Mouse (Mus musculus): ENCODE data around the gene Phox2b.

Gene Phox2b

GRCm38 (mm10) chr5:67098733-67099323, at the start of gene Phox2b:
Gene Phox2b (minus strand): TSS chr5:67099301.
- no peak for DNase-seq

DNA sequence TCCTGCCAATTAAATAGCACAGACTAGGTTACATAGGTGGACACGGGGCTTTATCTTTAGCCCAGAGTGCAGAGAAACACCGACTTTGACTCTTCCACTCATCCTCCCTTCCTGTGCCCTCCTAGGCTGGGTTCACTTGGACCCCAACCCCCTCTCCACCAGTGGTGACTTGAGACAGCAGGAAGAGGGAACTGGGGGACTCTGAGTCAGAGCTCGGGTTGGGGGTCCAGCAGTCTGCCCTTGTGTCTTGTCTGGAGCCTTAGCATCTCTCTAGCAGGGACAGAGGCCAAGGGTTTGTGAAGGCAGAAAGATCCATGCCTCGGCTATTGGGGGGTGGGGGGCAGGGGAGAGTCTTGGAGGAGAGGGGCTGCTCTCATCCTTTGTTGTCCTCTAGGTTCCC, 43.5 kb upstream of the Phox2b start:
- no peak for DNase-seq

DNA sequence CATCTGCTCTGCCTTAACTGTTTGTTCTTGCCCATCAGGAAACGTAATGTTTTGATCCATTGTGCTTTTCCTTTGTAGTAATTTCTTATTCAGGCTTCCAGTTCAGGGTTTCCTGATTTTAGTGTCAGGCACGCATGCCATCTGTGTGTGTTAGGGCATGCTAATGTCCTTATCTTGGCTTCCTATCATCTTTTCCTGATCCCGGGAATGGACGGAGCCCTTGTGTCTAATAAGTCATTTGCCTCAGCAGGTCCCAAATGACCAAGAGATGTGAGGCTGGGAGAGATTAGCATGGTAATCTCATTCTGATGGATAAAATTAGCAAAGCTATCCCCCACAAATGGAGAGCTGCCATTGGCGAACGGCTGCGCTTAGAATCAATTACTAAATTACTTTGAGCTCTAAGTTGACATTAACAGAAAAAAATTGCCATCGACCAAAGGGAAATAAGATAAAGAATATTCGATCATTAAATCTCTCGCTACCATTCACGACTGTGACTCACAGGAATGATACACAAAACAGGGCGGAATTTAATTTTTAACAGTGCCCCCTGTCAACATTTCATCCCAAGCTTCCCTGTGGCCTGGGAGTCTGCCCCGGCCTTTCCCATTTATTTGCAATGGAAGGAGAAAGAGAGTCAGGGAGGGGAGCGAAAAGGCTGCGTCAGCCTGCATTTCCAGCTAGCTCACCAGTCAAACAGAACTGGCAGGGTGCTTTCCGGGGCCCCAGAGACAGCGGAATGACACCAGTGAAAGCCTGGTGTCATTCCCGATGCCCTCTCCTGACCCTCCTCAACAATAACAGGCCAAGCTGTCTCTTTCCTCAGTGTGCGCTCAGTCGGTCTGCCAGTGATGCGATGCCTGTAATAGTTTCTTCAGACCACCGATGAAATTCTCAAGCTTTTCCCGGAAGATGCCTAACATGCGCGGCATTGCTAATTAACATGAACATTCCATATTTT, 40.2 kb upstream of the Phox2b start:
- DNase-seq: no peak

DNA sequence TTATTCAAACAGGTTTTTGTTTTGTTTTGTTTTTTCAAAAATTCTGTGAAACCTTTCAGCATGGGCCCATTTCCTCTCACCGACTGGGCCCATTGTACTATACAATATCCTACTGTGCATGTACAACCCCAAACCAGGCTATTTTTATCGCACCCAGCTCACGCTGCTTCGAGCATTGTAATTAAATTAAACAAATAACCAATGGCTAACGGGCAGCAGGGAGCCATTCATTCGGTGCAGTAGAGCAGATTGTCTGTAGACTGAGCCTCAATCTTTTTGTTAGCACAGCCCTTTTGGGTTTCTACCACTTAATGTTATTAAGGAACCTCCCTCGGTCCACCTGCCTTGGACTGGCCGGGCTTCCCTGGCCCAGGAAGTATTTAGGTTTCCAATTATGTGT, 39.5 kb upstream of the Phox2b start:
- no peak for DNase-seq

- no peak for DNase-seq
These were observed 35.6 kb upstream of the Phox2b start for GRCm38 (mm10) chr5:67134698-67135097.

- DNase-seq: no peak
These were observed 32.6 kb upstream of the Phox2b start for GRCm38 (mm10) chr5:67131671-67132070.

DNA sequence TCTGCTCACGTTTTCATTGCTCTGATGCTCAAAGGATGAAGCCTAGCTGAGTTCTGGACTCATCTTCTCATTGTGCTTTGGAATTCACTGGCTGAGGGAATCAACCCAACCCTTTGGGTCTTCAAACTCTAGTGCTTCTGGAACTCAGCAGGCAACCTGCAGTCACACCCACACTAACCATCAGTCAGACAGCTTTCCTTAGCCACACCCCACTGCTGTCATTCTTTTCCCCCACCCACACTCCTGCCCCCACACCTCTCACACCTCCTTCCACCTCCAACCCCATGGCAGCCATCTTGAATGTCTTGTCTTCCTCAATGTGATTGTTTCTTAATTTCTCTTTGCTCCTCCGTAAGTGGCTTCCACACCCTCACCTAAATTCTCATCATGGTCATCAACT, 7.2 kb upstream of the Phox2b start:
- no peak for DNase-seq

DNA sequence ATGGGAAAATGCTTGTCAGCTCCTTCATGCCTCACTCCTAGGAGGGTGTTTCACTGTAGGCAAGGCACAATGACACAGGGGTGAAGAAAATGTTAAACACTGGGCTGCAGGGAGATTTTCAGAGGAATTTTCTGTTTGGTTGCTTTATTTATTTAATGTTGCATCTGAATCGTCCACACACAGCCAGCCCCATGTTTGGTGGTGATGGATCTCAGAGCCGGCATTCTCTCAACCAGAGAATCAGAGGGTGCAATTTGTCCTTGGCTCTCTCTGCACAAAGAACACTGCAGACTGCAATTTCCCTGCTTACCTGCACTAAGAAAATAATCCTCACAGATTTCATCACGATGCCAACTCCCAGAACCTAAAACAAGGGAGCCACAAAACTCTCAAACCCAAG, 3.9 kb upstream of the Phox2b start:
- no peak for DNase-seq

DNA sequence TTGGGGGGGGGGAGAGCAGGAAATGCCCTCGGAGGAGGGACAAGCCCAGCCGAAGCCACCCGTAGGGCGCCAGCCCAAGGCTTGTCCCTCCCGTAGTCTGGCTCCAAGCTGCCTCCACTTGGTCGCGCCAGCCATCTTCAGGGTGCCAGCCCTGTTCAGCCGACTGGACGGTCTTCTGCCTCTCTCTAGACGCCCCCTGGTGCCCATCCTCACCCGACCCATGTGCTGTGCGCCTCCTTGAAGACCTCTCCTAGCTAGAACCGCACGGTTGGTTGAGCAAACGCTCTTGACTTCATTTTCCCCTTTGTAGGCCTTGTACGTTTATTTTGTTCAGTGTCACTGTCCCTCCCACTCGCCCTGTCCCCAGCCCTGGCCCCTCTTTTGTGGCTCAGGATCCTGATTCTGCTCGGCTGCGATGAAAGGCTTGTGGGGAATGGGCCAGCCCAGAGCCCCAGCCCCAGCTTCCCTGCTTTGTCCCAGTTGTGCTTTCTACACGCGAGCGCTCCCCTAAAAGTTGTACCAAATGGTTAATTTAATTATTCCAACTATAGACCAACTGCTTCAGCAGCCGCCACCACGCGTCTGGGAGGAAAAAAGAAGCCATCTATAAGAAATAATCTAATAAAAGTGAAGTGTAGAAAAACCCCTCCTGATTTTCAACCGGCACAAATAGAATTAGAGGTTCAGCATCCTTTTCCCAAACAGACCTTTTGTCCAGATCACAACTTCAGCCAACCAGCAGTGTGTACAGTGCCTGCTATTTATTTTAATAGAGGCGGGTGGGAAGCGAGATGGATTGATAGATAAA, 2.9 kb upstream of the Phox2b start:
- no peak for DNase-seq

GRCm38 (mm10) chr5:67101395-67101760, 2.3 kb upstream of the Phox2b start:
- no peak for DNase-seq

DNA sequence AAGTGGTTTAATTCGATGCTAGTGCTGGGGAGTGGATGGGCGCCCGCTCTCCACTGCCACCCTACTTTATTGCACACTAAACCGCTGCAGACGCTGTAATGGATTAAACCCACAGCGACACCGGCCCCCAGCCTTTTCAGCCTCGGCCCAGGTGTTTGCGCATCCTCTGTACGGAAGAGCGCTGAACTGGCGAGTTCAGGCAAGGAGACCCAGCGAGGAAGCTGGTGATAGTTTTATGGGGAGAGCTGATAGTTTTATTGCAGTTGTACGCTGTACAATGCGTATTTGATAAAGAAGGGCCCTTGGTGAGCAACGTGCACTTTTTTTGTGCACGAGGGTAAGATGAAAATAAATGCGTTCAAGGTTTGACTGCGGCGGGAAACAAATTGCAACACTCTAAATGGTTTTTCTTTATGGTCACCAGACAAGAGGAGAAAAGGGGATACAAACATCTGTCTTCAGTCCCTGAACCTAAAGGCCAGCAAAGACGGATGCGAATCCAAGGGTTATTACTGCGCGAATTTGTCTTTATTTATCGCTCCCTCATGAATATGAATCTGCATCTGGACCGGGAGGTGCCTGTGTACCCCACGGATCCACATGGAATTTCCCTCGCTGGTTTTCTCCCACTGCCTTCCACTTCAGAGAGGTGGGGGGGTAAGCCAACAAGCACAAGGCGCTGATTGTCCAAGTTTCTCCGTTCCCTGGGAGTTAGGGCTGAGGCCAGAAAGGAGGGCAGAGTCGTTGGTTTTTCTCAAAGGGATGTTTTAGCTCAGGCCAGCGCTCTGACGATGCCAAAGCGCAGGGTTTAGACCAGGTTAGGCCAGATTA, 1.7 kb upstream of the Phox2b start:
- no peak for DNase-seq

DNA sequence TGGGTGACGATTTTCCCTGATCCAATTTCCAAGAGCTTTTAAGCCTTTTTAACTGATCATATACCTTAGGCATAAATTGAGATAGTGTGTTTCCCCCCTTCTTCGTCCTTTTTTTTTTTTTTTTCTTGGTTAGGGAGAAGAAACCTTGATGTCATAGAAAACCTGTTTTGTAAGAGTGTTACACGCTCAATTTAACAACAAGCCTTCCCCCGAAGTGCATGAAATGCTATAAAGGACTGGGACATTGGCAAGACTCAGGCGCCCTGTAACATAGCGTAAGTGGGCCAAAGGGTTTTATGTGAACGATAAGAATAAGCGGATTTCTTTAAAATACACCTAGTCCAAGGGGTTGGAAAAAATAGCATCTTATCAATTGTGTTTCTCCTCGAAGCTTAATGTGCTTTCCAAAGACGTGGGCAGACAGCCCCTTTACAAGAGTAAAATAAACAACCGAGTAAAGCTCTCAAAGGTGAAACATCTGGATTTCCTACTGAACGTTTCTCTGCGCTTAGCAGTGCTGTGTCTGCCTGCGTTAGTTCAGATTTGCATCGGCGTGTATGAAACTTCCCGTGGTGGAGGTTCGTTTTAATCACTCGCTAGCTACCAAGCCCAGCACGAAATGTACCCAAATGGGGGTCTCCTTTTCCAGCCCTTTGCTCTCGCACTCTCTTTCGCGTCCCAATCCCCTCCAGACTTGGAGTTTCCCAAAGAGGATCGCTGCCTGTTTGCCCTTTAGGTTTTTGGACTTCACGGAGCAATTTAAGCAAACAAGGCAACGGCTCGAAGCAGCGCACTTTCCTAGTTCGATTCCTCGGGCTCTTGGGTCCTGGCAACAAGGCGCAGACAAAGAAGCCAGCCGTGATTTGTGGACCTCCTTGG, 531 bp upstream of the Phox2b start:
- DNase-seq: no peak

DNA sequence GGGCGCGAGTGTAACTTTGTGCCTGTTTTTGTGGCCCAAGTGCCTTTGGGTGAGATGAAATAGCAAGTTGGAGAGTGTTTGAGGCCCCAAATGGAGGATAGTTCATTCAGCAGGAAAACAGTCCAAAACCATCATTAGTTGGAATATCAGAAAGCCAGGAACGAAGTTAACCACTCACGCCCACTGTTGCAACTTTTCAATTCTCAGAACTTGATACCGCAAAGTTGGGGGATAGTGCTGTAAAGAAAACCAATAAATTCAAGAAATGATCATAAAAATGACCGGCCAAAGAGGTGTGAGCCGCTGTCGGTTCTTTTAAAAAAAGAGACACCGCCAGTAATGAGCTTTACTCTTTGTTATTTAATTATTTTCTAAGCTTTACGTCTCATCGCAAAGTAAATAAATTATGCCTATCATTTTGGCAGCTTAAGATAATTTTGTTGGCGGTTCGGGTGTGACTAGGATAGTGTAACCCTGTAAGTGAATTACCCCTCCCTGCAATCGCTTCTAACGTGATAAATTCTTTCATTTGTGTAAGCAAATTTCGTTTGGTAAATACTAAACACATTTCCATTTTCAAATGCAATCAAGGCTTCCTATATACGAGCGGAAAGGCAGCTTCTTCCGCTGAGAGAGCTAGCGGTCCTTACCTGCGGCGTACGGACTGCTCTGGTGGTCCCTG, 909 bp downstream of the Phox2b start:
- DNase-seq: no peak

GRCm38 (mm10) chr5:67097106-67098050, 1.7 kb downstream of the Phox2b start:
- DNase-seq: no peak

DNA sequence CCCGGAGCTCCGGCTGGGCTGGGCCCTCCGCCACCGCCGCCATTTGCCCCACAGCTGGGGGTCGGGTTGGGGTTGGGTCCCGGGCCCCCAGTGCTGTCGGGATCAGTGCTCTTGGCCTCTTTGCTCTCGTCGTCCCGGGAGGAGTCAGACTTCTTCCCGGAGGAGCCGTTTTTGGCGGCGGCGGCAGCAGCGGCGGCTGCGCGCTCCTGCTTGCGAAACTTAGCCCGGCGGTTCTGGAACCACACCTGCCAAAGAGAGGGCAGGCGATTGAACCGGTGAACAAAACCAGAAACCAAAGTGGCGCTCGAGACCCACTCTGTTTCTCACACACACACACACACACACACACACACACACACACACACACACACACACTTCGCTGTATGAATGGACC, 2.7 kb downstream of the Phox2b start:
- DNase-seq: no peak

- no peak for DNase-seq
These were observed 3.3 kb downstream of the Phox2b start for GRCm38 (mm10) chr5:67095651-67096377.

DNA sequence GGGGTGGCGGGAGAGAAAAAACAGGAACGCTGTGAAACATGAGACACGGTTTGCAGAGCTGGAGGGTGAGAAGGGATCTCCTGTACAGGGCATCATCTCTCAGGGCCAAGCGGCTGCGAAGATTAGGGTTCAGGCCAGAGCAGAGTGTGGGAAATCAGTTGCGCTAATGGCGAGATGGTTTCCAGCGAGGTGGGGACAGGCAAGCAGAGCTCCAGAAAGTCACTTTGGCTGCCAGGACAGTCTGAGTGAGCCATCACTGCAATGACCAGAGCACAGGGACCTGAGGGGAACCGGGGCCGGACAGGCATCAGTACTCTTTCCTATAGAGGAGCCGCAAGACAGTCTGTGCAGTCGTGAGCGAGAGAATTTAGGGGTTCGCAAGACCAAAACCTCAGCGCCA, 3.9 kb downstream of the Phox2b start:
- DNase-seq: no peak

GRCm38 (mm10) chr5:67093991-67094390, 5.1 kb downstream of the Phox2b start:
- DNase-seq: no peak

DNA sequence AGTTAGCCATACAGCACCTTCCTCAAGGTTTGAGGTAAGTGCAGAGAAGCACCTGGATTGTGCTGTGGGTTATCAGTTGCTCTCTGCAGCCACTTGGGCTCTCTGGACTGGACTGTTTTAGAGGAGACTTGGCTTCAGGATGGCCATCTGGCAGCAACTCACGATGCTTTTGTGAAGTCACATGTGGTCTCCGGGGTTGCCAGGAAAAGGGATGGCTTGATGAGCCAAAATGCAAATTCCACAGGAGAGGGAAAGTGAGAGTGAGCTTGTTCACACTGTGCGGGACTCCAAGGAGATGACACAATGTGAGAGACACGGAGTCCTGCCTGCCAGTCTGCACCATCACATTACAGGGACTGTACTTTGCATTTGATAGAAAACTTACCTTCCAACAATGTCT, 7.3 kb downstream of the Phox2b start:
- DNase-seq: no peak

All from spleen, adult 18-20 months (tissue).